Mouse (Mus musculus): Measurements from ENCODE around the gene Fndc3b. TPM values are rescaled to one million over a fixed set of nuclear protein-coding genes. Genes with fewer than 3 reads are reported as not detected.

Gene Fndc3b
- polyA plus RNA-seq (2014; fragmentation: Nextera tagmentation; extraction: Ambion mirVana) = 11.4 and 12.8 TPM in 2 replicates

- Histone ChIP-seq H3K9ac (ENCODE audit: low read depth, low read length) (peak within 1 kb of the TSS; percentile 77), H3K27ac (ENCODE audit: low read depth, low read length) (peak within 1 kb of the TSS; percentile 92), H3K4me3 (ENCODE audit: low read depth, low read length) (peak within 1 kb of the TSS; percentile 71), H3K4me2 (replicated peaks; ENCODE audit: low read depth, low read length) (peak within 1 kb of the TSS; percentile 71), H3K9me3 (ENCODE audit: control insufficient read depth, low read length) (no peaks in the 10 kb centered on the region), H3K36me3 (ENCODE audit: control insufficient read depth, insufficient read depth, low read length) (no peaks in the 10 kb centered on the region), H3K27me3 (ENCODE audit: control insufficient read depth, insufficient read depth, low read length) (no peaks in the 10 kb centered on the region), H3K4me1 (replicated peaks; ENCODE audit: control insufficient read depth, insufficient read depth, low read length) (no peaks in the 10 kb centered on the region; the same call in none of the 2 replicates)
- ATAC-seq (ENCODE audit: low FRiP score) (peak; percentile 91), DNase-seq (ENCODE audit: low spot score) (peak; percentile 97)
- WGBS = under 1% methylated on average over 69 of the region's 90 CpGs
These were observed at the start of gene Fndc3b for GRCm38 (mm10) chr3:27710648-27711428. Gene Fndc3b (minus strand): TSS chr3:27711307.

DNA sequence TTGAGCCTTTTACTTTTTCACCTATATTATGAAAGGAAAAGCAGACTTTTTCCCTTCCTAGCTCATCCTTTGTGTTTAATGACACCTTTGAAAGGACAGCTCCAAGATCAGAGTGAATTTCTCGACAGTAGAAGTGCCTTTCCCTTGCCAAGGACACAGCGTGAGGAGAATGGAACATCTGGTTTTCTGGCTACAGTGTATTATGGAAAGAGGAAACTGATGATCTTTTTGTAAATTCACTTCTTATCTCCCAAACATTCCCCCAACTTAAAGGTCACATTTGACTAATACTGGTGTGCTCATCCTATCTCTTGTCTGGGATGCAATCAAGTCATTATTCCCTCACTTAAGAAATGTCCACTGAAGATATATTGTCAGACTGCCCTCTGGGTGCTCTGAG, 49.2 kb upstream of the Fndc3b start:
- Histone ChIP-seq H3K4me1 (replicated peaks; ENCODE audit: control insufficient read depth, insufficient read depth, low read length) (no peaks in the 10 kb centered on the region), H3K27ac (ENCODE audit: low read depth, low read length) (no peak overlapping the region), H3K4me3 (ENCODE audit: low read depth, low read length) (no peak overlapping the region), H3K4me2 (replicated peaks; ENCODE audit: low read depth, low read length) (no peak overlapping the region), H3K36me3 (ENCODE audit: control insufficient read depth, insufficient read depth, low read length) (no peaks in the 10 kb centered on the region), H3K9ac (ENCODE audit: low read depth, low read length) (no peak overlapping the region), H3K9me3 (ENCODE audit: control insufficient read depth, low read length) (no peaks in the 10 kb centered on the region), H3K27me3 (ENCODE audit: control insufficient read depth, insufficient read depth, low read length) (no peaks in the 10 kb centered on the region)
- DNase-seq (ENCODE audit: low spot score) = no peak
- no peak for ATAC-seq (ENCODE audit: low FRiP score)
- 89% methylated on average over 2 of the region's 2 CpGs for WGBS

DNA sequence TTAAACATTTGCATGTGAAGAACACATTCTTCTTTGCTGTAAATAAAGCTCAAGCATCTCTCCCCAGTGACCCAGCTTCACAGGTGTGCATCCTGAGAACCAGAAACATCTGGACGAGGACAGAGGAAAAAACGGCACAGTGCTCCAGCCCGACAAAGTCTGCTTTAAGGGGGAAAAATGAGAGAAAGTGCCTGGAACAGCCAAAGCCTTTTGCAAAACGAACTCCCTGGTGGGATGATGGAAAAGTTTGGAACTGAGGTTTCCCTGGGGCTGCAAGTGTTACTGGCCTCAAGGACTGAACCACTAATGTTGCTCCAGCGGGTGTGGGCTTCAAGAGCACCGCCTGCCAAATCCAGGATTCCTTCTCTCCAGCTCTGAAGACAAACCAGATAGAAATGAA, 47.9 kb upstream of the Fndc3b start:
- H3K4me2 ChIP-seq (replicated peaks; ENCODE audit: low read depth, low read length) = no peak overlapping the region
- no peaks in the 10 kb centered on the region for H3K4me1 ChIP-seq (replicated peaks; ENCODE audit: control insufficient read depth, insufficient read depth, low read length)
- no peak for DNase-seq (ENCODE audit: low spot score)
- no peaks in the 10 kb centered on the region for H3K9me3 ChIP-seq (ENCODE audit: control insufficient read depth, low read length)
- no peaks in the 10 kb centered on the region for H3K36me3 ChIP-seq (ENCODE audit: control insufficient read depth, insufficient read depth, low read length)
- H3K9ac ChIP-seq (ENCODE audit: low read depth, low read length) = no peak overlapping the region
- 49% methylated on average over 6 of the region's 6 CpGs for WGBS
- no peak overlapping the region for H3K4me3 ChIP-seq (ENCODE audit: low read depth, low read length)
- H3K27ac ChIP-seq (ENCODE audit: low read depth, low read length) = no peak overlapping the region
- ATAC-seq (ENCODE audit: low FRiP score) = no peak
- H3K27me3 ChIP-seq (ENCODE audit: control insufficient read depth, insufficient read depth, low read length) = no peaks in the 10 kb centered on the region

DNA sequence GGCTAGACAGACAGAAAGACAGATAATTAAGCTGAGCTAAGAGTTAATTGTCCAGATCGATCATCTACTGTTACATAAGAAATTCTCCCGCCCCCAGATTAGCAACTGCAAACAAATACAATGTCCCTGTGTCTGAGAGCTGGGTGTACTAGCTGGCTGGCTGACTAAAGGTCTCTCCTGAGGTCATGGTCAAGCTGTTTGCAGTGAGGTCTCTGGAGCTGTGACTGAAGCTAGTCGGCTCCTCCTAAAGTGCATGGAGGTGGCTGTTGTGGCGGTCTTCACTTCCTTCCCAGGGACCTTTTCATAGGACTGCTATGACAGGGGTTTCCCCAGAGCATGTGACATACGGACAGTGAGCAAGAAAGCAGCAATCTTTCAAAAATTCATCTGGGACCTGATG, 40.5 kb upstream of the Fndc3b start:
- Histone ChIP-seq H3K4me1 (replicated peaks; ENCODE audit: control insufficient read depth, insufficient read depth, low read length) (no peaks in the 10 kb centered on the region), H3K4me3 (ENCODE audit: low read depth, low read length) (no peak overlapping the region), H3K9ac (ENCODE audit: low read depth, low read length) (no peak overlapping the region), H3K36me3 (ENCODE audit: control insufficient read depth, insufficient read depth, low read length) (no peaks in the 10 kb centered on the region), H3K27ac (ENCODE audit: low read depth, low read length) (no peak overlapping the region), H3K4me2 (replicated peaks; ENCODE audit: low read depth, low read length) (no peak overlapping the region), H3K9me3 (ENCODE audit: control insufficient read depth, low read length) (no peaks in the 10 kb centered on the region), H3K27me3 (ENCODE audit: control insufficient read depth, insufficient read depth, low read length) (no peaks in the 10 kb centered on the region)
- WGBS = 74% methylated on average over 5 of the region's 5 CpGs
- ATAC-seq (ENCODE audit: low FRiP score) = no peak
- DNase-seq (ENCODE audit: low spot score) = no peak

DNA sequence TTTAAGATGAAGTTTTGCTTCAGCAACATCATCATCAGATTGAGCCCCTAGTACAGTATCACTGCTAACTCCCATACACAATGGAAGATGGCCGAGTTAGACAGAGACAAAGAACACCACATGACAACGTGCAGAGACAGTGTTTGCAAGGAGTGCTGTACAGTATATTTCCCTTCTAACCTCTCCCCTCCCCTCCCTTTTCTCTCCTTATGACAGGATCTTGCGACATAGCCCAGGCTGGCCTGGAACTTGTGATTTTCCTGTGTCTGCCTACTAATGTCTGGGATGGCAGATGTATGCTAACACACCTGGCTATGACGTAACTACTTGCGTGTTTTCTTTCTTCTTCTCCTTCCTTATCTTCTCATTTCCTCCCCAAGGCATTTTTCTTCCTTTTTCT, 40.0 kb upstream of the Fndc3b start:
- H3K4me1 ChIP-seq (replicated peaks; ENCODE audit: control insufficient read depth, insufficient read depth, low read length) = no peaks in the 10 kb centered on the region
- H3K27me3 ChIP-seq (ENCODE audit: control insufficient read depth, insufficient read depth, low read length) = no peaks in the 10 kb centered on the region
- no peak overlapping the region for H3K9ac ChIP-seq (ENCODE audit: low read depth, low read length)
- no peaks in the 10 kb centered on the region for H3K36me3 ChIP-seq (ENCODE audit: control insufficient read depth, insufficient read depth, low read length)
- H3K4me3 ChIP-seq (ENCODE audit: low read depth, low read length) = no peak overlapping the region
- 93% methylated on average over 5 of the region's 5 CpGs for WGBS
- DNase-seq (ENCODE audit: low spot score) = no peak
- H3K9me3 ChIP-seq (ENCODE audit: control insufficient read depth, low read length) = no peaks in the 10 kb centered on the region
- no peak overlapping the region for H3K27ac ChIP-seq (ENCODE audit: low read depth, low read length)
- ATAC-seq (ENCODE audit: low FRiP score) = no peak
- no peak overlapping the region for H3K4me2 ChIP-seq (replicated peaks; ENCODE audit: low read depth, low read length)

DNA sequence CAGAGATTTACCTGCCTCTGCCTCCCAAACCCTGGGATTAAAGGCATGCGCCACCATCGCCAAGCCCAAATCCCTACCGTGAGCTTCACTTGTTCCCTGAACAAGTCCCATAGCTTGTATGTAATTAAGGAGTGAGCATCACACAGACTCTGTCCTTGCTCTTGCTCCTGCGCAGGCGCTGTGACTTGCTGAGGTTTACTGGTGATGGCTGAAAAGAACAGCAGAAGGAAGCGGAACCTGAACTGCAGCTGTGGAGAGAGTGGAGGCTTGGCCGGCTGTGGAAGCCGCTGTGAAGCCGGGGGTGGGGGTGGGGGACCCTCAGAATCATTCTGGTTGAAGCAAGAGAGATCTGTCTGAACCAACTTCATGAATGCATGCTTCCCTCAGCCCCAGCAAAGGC, 34.5 kb upstream of the Fndc3b start:
- ATAC-seq (ENCODE audit: low FRiP score) (no peak), DNase-seq (ENCODE audit: low spot score) (no peak)
- 96% methylated on average over 9 of the region's 9 CpGs for WGBS
- Histone ChIP-seq H3K36me3 (ENCODE audit: control insufficient read depth, insufficient read depth, low read length) (no peaks in the 10 kb centered on the region), H3K27ac (ENCODE audit: low read depth, low read length) (no peak overlapping the region), H3K9me3 (ENCODE audit: control insufficient read depth, low read length) (no peaks in the 10 kb centered on the region), H3K4me2 (replicated peaks; ENCODE audit: low read depth, low read length) (no peak overlapping the region), H3K4me3 (ENCODE audit: low read depth, low read length) (no peak overlapping the region), H3K9ac (ENCODE audit: low read depth, low read length) (no peak overlapping the region), H3K4me1 (replicated peaks; ENCODE audit: control insufficient read depth, insufficient read depth, low read length) (no peaks in the 10 kb centered on the region), H3K27me3 (ENCODE audit: control insufficient read depth, insufficient read depth, low read length) (no peaks in the 10 kb centered on the region)

DNA sequence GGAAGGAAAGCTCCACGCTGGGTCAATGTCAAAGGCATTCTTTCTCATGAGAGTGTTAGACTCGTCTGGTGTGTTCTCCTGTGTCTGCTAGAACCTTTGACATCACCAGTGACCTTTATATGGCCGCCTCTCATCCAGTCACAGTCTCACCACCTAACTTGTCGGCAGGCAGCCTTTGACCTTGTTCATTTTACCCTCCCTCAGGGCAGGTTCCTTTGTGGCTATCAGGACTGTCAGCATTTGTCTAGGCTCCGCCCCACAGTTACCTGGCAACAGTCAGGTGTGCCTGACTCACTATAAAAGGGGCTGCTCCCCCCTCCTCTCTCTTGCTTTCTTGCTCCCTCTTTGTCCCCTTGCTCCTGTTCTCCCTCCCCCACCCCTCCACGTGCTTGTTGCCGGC, 33.6 kb upstream of the Fndc3b start:
- 53% methylated on average over 7 of the region's 7 CpGs for WGBS
- H3K9ac ChIP-seq (ENCODE audit: low read depth, low read length) = no peak overlapping the region

DNA sequence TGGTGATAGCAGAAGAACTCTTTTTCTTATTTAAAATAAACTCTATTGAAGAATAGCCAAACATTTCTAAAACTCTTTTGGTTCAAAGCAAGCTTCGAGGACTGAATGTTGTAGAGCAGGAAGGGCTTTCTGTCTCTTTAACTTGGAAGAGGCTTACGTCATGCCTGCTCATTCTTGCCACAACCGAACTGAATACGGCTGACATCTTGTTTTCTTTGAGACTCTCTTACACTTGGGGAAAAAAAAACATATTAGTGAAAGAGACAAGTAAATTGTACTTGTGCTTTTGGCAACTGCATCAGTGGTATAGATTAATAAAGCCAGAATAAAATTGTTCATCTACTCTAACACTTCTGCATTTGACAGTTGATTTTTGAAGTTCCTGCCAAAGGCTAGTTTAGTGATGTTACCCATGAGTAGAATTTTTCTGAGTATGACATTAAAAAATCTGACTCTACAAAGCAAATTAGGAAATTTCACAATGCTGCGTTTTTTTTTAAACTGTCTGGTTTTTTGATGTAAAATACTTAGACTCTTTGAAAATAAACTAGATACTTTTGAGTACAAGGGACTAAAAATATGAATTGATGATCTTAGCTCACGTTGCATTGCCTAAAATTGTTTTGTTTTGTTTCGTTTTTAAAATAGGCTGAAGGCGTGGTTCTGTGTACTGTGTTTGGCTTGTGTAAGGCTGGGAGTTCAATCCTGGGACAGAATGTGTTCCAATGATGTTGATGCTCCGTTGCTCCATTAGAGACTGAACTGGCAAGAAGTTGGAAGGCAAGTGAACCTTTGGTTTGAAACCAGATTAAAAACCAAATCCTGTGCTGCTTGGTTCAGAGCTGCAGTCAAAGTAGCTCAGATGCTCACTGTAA, 32.4 kb upstream of the Fndc3b start:
- WGBS = 86% methylated on average over 9 of the region's 9 CpGs
- ATAC-seq (ENCODE audit: low FRiP score) = no peak

More for the DNA sequence above, 33.6 kb upstream of the Fndc3b start:
- Histone ChIP-seq H3K4me3 (ENCODE audit: low read depth, low read length) (no peak overlapping the region), H3K9me3 (ENCODE audit: control insufficient read depth, low read length) (no peaks in the 10 kb centered on the region), H3K27me3 (ENCODE audit: control insufficient read depth, insufficient read depth, low read length) (no peaks in the 10 kb centered on the region), H3K36me3 (ENCODE audit: control insufficient read depth, insufficient read depth, low read length) (no peaks in the 10 kb centered on the region), H3K4me2 (replicated peaks; ENCODE audit: low read depth, low read length) (no peak overlapping the region), H3K27ac (ENCODE audit: low read depth, low read length) (no peak overlapping the region), H3K4me1 (replicated peaks; ENCODE audit: control insufficient read depth, insufficient read depth, low read length) (no peaks in the 10 kb centered on the region)
- no peak for ATAC-seq (ENCODE audit: low FRiP score)
- DNase-seq (ENCODE audit: low spot score) = no peak

More for the DNA sequence above, 32.4 kb upstream of the Fndc3b start:
- Histone ChIP-seq H3K27me3 (ENCODE audit: control insufficient read depth, insufficient read depth, low read length) (no peaks in the 10 kb centered on the region), H3K36me3 (ENCODE audit: control insufficient read depth, insufficient read depth, low read length) (no peaks in the 10 kb centered on the region), H3K9ac (ENCODE audit: low read depth, low read length) (no peak overlapping the region), H3K4me3 (ENCODE audit: low read depth, low read length) (no peak overlapping the region), H3K9me3 (ENCODE audit: control insufficient read depth, low read length) (no peaks in the 10 kb centered on the region), H3K4me1 (replicated peaks; ENCODE audit: control insufficient read depth, insufficient read depth, low read length) (no peaks in the 10 kb centered on the region), H3K4me2 (replicated peaks; ENCODE audit: low read depth, low read length) (no peak overlapping the region), H3K27ac (ENCODE audit: low read depth, low read length) (no peak overlapping the region)
- DNase-seq (ENCODE audit: low spot score) = no peak

All from hindbrain, embryonic 11.5 days (tissue).